In the genomic region with DNA sequence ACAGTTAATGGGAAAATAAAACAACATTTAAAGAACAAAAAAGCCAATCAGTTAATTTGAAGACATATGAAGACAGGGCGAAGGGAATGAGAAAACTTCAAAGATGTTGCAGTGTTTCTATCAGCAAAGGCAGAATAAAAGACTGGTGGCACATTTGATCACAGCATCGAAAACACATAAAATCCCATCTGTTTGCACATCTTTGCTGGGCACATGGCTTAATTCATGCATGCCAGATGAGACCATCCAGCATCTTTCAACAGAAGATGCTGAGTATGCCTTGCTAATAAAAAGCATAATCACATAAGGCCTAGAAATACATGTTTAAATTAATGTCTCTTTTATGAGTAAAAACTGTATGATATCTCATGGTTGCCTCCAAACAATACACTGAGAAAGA, we compare ENCODE assay signal across 16 mouse cellular contexts.
"Had no signal": no experiment of that assay in that cellular context is flagged by ENCODE, and none has a peak within 500 bp of the region (broad histone marks: within the 10 kb centered on the region; RNA-seq: fewer than 3 reads in every experiment).

No protein-coding gene starts in this region.

- DNase-seq: kidney, adult 2 months; kidney, postnatal 14 days; lung, adult 2 months; lung, postnatal 36 days; midbrain, embryonic 14.5 days; retina, postnatal 1 day; right cerebral cortex, postnatal 14 days; thymus, postnatal 4 days had no signal

- H3K9ac ChIP-seq: kidney, embryonic 15.5 days; liver, embryonic 15.5 days; neural tube, embryonic 12.5 days; stomach, embryonic 15.5 days had no signal

- H3K27ac ChIP-seq: kidney, embryonic 15.5 days; limb, embryonic 10.5 days; liver, embryonic 15.5 days; neural tube, embryonic 12.5 days; stomach, embryonic 15.5 days had no signal

- ATAC-seq: lung, postnatal 0 days had no signal

- H3K36me3 ChIP-seq: kidney, embryonic 15.5 days; limb, embryonic 10.5 days; liver, embryonic 15.5 days; neural tube, embryonic 12.5 days; stomach, embryonic 15.5 days had no signal

- H3K4me2 ChIP-seq: kidney, embryonic 15.5 days; liver, embryonic 11.5 days; liver, embryonic 15.5 days; neural tube, embryonic 12.5 days; stomach, embryonic 15.5 days had no signal

- H3K27me3 ChIP-seq: kidney, embryonic 15.5 days; liver, embryonic 15.5 days; neural tube, embryonic 12.5 days; stomach, embryonic 15.5 days had no signal

- H3K4me1 ChIP-seq: kidney, embryonic 15.5 days; limb, embryonic 10.5 days; liver, embryonic 15.5 days; neural tube, embryonic 12.5 days; stomach, embryonic 15.5 days had no signal

- H3K4me3 ChIP-seq: kidney, embryonic 15.5 days; limb, embryonic 10.5 days; liver, embryonic 15.5 days; myocyte; neural tube, embryonic 12.5 days; stomach, embryonic 15.5 days had no signal

- H3K9me3 ChIP-seq: kidney, embryonic 15.5 days; limb, embryonic 10.5 days; liver, embryonic 15.5 days; neural tube, embryonic 12.5 days; stomach, embryonic 15.5 days had no signal
